Mouse (Mus musculus) olfactory bulb, adult 2 months (tissue): Measurements from ENCODE around the gene Specc1.

Source experiments
- CTCF ChIP-seq: fragments of 200-500 bp; IDR thresholded peaks from 2 replicates; pipeline ENCODE4 v1.5.1; 2012; ENCODE audit warnings: low read depth, mild to moderate bottlenecking, low read length, moderate library complexity; ENCODE audit not compliant: insufficient read depth
- POLR2A ChIP-seq: fragments of 200-500 bp; IDR thresholded peaks from 2 replicates; pipeline ENCODE4 v1.6.1; 2012; ENCODE audit warnings: mild to moderate bottlenecking, low read depth, low read length, moderate library complexity; ENCODE audit not compliant: insufficient read depth

DNA sequence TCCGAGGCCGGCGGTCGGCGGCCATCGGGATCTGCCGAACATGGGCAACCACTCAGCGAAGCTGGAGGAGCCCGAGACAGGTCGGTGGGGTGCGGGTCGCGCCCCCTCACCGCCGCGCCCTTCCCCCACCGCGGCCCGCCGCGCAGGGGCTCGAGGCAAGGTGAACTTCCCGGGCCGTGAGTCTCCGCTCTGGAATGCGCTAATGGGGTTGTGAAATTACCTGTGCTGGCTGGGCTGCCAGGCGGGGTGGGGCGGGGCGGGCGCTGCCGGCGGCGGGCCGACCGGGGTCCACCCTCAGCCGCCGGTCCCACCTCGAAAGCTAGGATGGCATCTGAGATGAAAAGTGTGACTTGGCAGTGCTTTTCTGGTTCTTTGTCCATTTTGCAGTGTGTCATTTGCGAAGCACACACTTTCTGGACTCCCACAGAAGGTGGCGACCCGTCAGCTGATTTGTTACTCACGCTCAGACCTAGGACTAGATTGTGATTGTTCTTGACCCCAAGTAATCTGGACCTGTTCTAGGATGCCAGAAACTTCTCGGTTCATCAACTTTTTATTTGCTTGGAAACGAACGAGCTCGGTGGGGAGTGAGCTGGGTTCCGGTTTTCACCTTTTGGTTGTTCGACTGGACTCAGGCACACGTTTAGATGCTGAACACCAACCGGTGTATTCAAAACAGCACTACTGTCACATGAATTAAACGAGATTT, 120.7 kb downstream of the Specc1 start:
- TF ChIP-seq POLR2A (no peak), CTCF (no peak)
